Mouse (Mus musculus) cerebellum, adult 8-10 months (tissue): ENCODE data around the gene Pafah1b3.

Experiments used
- DNase-seq: peaks from one replicate; pipeline ENCODE4 v3.0.0; 2022

The Pafah1b3 gene

DNA sequence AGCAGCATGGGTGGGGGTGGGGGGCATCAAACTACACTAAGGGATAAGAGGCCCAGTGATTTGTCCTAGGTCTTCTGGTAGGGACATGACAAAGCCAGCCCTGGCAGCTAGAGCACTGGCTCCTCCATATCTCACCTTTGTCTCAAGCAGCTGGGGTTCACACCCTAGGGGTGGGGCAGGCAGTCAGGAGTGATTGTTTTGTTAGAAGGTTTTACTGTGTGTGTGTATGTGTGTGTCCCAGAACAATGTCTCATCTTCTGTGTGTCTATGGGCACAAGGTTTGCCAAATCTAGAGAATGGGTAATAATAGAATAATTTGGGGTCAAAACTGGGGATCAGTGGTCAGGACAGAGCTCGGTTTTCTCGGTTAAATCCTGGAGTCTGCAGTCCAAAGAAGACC, 7.7 kb upstream of the Pafah1b3 start:
- DNase-seq, result no peak

DNA sequence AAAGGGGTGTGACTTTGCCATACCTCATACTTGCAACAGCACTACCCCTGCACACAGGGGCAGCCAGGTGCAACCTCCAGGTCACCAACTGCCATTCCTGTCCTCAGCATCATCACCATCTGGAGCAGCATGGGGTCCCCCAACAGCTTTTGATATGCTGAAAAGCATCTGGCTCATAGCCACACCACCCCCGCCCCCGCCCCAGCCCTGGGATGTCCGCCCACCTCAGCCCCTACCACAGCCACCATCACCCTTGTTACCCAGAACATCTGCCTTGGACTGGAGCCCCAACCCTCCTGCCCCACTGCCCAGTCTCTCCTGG, 5.9 kb upstream of the Pafah1b3 start:
- DNase-seq, result no peak

DNA sequence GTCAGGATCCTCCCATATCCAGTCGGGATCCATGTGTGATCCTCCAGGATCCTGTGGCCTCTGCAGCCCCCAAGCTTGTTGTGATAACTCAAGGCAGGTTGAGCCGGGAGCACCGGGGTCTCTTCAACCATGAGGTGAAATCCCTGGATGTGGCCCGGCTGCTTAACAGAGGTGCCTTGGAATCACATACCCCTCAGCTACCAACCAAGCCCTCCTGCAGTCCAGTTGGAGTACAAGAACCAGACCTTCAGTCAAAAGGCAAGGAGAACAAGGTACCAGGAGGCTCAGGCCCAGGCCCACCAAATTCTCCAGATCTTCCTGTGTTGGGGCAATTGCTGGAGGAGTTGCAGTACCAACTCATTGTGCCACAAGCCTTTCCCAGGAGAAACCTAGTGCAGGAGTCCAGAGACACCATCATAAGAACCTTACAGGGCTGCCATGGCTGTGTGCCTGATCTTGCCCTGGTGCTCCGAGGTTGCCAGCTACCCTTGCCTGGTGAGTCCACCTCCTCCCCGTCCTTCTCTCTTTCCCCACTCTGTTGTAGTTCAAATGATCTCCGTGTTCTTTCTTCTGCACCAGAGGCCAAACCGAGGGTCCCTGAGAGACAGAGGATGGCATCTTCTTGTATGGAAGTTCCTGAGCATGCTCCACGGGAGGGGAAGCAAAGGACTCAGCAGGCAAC, 5.4 kb upstream of the Pafah1b3 start:
- DNase-seq, result no peak

DNA sequence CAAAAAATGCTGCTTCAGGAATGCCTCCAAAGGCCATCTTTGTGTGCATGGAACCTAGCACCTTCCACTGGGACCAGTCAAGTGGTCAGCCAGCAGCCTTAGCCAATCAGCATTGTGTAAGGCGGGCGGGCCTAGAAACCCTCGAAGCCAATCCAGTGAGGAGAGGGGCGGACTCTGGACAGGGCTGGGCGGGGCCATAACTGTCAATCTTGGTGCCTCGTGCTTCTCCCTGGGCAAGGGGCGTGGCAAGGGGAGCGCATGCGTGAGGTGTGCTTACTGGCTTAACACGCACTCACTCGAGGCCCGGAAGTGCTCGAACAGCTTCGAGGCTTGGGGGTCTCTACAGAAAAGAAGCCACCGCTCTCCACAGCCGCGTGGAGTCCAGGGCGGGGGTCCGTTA, 3.3 kb upstream of the Pafah1b3 start, which contains the start of gene Prr19:
Prr19 (plus strand) TSS at position 349 of the 400 bp plus-strand sequence.
- no peak for DNase-seq

DNA sequence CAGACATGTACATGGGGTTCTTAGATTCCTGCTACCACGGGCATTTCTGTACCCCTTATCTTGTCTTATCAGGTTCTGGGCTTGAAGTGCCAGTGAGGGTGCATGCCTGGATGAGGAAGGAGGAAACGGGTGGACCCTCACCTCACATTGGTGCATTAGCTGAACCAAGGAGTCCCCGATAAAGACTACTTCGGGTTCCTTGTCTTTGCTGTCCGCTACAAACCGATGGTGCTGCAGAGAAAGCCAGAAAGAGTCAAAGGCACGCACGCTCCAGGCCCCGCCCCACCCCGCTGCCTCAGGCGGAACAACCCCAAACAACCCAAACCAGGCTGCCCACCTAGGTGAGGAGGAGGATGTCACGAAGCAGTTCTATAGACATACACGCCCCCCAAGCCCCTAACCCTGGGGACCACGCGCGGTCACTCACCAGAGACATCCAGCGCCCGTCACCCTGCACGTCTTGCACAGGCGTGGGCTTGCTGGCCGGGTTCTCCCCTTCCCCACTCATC, 787 bp downstream of the Pafah1b3 start:
- DNase-seq, result no peak

DNA sequence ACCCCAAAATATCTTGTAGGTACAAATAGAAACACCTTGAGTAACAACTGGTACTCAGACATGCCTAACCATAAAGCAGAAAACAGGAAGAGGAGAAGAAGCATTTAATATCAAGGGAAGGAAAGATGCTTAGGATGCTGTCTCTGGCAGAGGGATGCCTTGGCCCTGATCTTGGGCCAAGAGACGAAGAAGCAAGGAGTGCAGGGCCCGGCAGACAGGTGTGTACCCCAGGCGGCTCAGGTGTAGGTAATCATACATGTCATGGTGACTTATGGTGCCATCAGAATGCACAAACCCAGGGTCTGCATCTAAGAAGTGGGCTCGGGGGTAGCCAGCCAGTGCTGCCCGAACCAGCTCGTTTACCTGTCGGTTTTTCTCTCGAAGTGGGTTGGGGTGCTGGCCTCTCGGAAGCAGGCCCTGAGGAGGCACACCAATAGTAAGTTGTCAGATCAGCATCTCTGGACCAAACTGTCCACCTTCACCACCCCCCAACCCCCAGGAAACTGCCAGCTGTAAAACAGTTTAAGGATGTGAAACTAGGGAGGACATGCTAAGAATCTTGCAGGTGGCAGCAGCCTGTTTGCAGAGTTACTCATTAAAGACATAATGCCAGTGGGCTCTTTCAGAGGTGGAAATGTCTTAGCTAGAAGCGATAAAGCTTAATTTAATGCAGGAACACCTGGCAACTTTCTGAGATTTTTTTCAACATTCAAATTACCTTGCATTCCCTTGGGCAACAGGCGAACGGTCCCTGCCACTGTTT, 2.6 kb downstream of the Pafah1b3 start:
- no peak for DNase-seq

DNA sequence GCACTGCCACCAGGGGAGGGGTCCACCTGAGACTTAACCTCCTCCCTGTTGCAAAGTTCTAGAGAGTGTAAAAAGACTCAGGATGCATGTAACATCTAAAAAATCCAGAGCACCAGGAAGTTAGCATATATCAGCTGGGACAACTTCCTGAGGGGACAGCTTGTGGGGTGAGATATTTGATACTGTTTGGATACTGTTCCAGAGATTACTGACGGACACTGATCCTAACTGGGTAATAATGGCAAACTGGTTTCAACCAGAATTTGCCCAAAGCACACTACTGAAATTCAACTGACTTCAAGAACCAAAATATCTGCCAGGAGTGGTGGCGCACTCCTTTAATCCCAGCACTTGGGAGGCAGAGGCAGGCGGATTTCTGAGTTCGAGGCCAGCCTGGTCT, 3.3 kb downstream of the Pafah1b3 start:
- DNase-seq, result no peak

DNA sequence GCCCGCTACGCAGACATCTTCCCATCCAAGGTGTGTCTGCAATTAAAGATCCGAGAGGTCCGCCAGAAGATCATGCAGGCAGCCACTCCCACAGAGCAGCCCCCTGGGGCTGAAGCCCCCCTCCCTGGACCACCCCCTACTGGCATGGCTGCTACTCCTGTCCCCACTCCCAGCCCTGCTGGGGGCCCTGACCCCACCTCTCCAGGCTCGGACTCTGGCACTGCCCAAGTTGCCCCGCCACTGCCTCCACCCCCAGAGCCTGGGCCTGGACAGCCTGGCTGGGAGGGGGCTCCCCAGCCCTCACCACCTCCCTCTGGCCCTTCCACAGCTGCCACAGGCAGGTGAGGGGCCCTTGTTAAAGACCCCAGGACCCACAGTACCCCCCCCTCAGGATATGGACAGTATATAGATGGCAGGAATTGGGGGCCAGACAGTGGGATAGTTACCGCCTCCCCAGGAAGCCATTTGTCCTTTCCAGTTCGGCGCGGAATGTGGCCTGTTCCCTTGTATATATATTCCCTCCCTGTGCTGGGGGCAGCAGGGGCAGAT, 4.5 kb downstream of the Pafah1b3 start:
- no peak for DNase-seq

DNA sequence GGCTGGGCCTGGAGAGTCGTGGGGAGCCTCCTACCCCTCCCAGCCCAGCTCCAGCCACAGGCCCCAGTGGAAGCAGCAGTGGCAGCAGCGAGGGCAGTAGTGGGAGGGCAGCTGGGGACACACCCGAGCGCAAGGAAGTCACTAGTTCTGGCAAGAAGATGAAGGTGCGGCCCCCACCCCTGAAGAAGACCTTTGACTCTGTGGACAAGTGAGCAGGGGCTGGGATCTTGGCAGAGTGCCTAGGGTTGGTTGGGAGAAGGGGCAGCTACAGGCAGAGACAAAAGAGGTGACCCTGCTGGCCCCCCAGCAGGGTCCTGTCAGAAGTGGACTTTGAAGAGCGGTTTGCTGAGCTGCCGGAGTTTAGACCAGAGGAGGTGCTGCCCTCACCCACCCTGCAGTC, 5.7 kb downstream of the Pafah1b3 start:
- DNase-seq, result no peak

DNA sequence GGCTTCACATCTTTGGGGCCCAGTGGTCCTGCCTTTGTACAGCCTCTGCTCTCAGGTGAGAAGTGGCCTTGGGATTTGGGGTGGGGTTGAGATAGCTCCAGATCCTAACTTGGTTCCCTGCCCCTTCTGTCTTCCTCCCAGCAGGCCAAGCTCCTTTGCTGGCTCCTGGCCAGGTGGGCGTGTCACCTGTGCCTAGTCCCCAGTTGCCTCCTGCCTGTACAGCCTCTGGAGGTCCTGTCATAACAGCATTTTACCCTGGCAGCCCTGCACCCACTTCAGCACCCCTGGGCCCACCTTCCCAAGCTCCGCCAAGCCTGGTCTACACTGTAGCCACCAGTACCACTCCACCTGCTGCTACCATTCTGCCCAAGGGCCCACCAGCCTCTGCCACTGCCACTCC, 6.9 kb downstream of the Pafah1b3 start:
- peak; percentile 51 for DNase-seq

DNA sequence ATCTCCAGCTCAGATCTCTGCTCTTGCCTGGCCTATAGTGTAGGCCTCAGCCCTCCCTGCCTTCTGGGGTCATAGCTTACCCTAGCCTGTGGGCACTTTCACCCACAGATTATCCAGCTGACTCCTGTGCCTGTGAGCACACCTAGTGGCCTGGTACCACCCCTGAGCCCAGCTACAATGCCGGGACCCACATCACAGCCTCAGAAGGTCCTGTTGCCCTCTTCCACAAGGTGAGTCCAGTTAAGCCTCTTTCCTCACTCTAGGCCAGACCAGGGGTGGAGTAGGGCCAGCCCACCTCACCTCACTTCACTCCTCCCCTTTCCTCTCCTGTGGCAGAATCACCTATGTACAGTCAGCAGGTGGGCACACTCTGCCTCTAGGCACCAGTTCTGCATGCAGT, 7.3 kb downstream of the Pafah1b3 start:
- no peak for DNase-seq

DNA sequence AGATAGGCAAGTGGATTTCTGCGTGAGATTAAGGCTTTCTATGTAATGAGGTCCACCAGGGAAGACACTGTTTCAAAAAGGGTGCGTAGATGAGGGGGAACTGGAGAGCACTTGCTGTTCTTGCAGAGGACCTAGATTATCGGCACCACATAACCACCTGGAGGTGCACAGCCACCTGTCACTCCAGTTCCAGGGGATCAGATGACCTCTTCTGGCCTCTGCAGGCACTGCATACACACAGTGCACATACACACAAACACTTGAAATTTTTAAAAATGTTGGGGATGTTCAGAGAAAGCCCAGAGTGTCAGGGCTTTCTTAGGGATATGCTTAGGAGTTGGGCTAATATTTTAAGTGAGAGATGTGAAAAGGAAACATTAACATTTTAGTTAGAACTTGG, 7.9 kb downstream of the Pafah1b3 start:
- DNase-seq, result no peak

DNA sequence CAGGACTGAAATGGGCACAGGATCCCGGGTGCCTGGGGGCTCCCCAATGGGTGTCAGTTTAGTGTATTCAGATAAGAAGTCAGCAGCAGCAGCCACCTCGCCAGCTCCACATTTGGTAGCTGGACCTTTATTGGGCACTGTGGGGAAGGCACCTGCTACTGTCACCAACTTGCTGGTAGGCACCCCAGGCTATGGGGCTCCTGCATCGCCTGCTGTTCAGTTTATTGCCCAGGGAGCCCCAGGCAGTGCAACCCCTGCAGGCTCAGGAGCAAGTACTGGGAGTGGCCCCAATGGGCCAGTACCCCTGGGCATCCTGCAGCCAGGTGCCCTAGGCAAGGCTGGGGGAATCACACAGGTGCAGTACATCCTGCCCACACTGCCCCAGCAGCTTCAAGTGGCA, 9.1 kb downstream of the Pafah1b3 start:
- no peak for DNase-seq

DNA sequence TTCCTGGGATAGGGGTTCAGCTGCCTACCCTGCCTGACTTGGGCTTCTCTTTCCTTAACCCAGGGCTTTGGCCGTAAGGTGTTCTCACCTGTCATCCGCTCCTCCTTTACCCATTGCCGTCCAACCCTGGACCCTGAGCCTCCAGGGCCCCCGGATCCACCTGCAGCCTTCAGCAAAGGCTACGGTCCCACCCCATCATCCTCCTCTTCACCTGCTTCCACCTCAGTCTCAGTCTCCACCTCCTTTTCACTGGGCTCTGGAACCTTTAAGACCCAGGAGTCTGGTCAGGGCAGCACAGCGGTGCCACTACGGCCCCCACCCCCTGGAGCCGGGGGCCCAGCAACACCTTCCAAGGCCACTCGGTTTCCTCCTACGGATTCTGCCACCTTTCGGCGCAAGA, 9.8 kb downstream of the Pafah1b3 start:
- no peak for DNase-seq

DNA sequence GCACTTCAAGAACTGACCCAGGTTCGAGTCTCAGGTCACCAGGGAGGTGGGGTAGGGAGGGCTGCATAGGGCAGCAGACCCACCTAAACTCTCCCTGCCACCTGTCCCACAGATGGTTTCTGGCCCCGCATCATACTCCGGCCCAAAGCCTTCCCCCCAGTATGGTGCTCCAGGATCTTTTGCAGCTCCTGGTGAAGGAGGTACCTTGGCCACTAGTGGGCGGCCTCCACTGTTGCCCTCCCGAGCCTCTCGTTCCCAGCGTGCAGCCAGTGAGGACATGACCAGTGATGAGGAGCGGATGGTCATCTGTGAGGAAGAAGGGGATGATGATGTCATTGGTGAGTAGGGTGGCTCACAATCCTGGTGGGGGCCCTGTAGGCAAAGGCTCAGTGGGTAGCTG, 10.8 kb downstream of the Pafah1b3 start:
- no peak for DNase-seq

DNA sequence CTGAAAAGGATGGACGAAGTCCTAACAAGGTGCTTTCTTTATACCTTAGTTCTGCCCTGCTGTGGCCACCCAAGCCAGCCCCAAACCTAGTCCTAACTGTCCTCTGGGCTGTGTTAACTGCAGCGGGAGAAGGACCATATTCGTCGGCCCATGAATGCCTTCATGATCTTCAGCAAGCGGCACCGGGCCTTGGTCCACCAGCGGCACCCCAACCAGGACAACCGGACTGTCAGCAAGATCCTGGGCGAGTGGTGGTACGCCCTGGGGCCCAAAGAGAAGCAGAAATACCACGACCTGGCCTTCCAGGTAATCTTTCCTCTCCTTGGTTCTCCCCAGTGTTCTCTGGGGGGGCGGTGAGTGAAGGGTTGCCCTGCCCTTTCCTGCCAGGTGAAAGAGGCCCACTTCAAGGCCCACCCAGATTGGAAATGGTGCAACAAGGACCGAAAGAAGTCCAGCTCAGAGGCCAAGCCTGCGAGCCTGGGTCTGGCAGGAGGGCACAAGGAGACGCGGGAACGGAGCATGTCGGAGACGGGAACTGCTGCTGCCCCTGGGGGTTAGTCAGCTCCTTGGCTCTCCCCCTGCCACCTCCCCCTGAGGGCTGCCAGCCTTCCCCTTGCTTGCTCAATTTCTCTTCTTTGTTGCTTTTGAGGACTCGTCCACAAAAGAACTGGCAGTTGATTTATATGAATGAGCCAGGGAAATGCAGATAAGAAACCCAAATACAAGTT, 12.1 kb downstream of the Pafah1b3 start:
- DNase-seq, result no peak

DNA sequence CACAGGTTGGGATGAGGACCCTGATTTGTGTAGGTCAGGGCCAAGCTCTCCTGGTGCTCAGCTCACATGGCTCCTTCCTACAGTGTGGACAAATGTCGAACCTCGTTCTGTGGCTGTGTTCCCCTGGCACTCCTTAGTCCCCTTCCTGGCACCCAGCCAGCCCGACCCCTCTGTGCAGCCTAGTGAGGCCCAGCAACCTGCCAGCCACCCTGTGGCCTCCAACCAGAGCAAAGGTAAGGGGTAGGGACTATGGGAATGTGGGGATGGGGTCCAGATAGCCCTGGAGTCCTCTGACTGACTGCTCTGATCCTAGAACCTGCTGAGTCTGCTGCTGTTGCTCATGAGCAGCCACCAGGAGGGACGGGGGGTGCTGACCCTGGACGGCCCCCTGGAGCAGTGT, 13.0 kb downstream of the Pafah1b3 start:
- no peak for DNase-seq

DNA sequence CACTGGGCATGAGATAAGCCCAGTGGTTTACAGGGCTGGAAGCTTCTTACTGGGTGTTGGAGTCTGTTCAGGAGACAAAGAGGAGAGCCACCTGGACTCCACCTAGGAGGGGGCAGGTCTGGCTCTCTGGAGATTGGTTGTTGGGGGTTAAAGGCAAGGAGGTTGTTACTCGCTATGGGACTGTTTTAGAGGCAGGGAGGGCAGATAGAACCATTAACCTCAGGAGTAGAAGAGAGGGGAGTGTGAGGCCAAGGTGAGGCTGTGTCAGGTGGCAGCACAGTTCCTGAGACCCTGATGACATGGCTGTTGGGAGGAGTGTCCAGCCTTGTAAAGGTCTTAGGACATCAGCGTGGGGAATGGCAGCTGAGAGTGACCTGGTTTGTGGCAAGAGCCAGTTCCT, 13.6 kb downstream of the Pafah1b3 start:
- no peak for DNase-seq

DNA sequence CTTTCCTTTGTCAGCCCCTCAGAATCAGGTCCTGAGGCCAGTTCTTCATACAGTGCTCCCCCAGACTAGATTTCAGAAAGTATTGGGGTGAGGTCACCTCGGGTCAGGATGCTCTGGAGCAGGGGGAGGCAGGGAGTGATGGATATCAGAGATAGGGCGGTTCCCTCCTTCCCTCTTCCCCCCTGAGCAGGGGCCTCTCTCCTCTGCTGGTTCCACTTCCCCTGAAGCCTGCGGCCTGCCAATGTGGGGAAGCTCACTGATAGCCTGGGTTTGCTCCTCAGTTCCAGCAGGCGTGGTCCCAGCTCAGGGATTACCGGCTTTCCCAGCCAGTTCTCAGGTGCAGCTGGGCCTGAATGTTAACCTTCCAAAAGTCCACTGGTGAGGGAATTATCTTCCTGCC, 14.1 kb downstream of the Pafah1b3 start:
- DNase-seq, result no peak

DNA sequence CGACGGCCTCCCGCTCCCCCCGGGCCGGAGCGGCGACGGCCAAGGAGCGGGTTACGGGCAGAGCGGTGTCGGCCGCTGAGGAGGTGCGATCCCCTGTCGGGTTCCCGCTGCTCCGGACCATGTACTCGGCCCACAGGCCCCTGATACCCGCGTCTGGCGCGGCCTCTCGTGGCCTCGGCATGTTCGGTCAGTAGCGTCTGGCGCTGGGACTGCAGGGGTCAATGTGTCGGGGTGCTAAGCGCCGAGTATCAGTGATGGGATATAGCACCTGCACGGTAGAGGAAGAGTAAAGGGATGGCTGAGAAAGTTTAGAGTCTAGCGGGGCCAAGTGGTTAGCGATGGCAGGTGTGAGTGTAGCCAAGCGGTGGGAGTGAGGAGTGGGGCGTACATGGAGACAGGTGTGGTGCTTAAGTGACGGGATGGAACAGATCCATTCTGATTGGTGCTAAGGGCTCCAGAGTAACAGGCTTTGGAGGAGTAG, 15.0 kb downstream of the Pafah1b3 start:
- peak; percentile 68 for DNase-seq

DNA sequence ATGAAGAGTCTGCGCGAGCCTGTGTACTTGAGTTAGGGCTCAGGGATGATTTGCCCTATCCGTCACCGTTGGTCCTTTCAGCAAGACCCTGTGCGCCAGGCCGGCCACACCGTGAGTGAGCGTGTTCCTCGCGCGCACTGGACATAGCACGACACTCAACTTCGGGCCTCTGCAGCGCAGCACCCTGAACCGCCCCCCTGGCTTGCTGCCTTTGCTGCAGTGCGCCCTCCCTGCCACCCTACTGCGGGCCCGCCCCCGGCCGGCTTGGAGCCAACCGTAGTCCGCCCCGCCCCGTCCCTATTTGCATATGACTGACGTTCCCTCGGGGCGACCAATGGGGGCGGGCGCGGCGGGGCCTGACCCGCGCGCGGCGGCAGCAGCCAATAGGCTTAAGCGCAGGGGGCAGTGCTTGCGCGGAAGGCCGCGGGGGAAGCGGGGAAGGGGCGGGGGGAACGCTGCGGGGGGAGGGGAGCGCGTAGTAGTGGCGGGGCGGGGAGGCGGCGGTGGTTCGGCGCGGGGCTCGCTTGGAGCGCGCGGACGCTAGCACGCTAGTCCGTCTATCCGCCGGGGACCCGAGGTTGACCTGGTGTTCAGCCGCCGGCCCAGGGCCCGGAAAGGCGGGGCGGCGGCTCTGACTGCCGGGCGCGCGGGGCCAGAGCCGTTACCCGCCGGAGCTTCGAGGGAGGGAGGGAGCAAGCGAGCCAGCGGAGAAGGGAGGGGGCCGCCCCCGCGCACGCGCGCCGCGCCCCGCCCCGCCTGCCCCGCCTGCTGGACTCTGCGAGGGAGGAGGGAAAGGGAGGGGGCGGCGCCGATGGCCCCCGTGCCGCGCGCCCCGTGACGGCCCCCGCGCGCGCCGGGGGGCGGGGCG, 15.8 kb downstream of the Pafah1b3 start:
- peak; percentile 97 for DNase-seq

DNA sequence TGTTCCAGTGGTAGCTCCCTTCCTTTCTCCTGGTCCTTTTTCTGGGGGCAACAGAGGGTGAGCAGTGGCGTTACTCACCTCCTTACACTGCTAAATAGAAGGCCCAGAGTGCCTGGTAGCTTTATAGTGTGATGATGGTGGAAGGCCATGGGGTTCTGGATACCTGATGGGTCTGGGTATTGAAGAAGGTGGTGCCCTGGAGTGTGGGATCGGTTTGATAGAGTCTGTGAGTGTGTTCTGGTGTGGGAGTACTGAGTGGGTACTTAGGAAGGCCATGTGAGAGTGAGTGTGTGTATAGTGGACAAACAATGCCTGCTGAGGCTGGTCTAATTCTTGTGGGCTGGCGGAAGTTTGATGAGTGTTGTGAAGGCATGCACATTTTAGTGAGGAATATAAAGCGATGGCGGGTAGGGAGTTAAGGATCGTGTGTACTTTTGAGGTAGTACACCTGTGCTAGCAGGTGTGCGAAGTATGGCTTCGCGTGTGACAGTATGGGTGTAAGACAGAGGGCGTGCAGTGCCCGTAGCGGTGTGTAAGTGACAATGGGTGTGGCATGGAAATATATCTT, 16.5 kb downstream of the Pafah1b3 start:
- peak; percentile 50 for DNase-seq
